Mouse (Mus musculus) naive thymus-derived CD4-positive, alpha-beta T cell, adult 2 months (primary cell): ENCODE results near the gene Cd38.
A peak's percentile ranks its signal among the peaks of the same experiment; 100 is the strongest.

Source experiments
- DNase-seq: peaks from one replicate; pipeline ENCODE4 v3.0.0-alpha.2; 2011; ENCODE audit warnings: low read depth

Cd38 gene

GRCm38 (mm10) chr5:43868253-43868652 lies at the start of gene Cd38:
TSS of gene Cd38 (plus strand) at chr5:43868553.
- no peak for DNase-seq

GRCm38 (mm10) chr5:43818695-43819094 lies 49.7 kb upstream of the Cd38 start, which contains the start of gene Bst1:
TSS of gene Bst1 (plus strand) at chr5:43818885.
- DNase-seq: no peak

- DNase-seq: no peak
Measured at GRCm38 (mm10) chr5:43820785-43821184, 47.6 kb upstream of the Cd38 start.

GRCm38 (mm10) chr5:43821538-43821937 lies 46.8 kb upstream of the Cd38 start, which contains the start of gene Fbxl5:
TSS of gene Fbxl5 (minus strand) at chr5:43821638.
- DNase-seq: no peak

- DNase-seq: no peak
Measured at GRCm38 (mm10) chr5:43822199-43822598, 46.2 kb upstream of the Cd38 start.

- DNase-seq: no peak
Measured at GRCm38 (mm10) chr5:43822824-43823223, 45.5 kb upstream of the Cd38 start.

GRCm38 (mm10) chr5:43824580-43824979 lies 43.8 kb upstream of the Cd38 start:
- DNase-seq: peak; percentile 44

GRCm38 (mm10) chr5:43826883-43827282 lies 41.5 kb upstream of the Cd38 start:
- no peak for DNase-seq

GRCm38 (mm10) chr5:43827366-43827765 lies 41.0 kb upstream of the Cd38 start:
- no peak for DNase-seq

GRCm38 (mm10) chr5:43836590-43836989 lies 31.8 kb upstream of the Cd38 start:
- DNase-seq: no peak

- DNase-seq: peak; percentile 69
Measured at GRCm38 (mm10) chr5:43837372-43837771, 31.0 kb upstream of the Cd38 start.

GRCm38 (mm10) chr5:43841144-43842010 lies 27.0 kb upstream of the Cd38 start:
- DNase-seq: peak; percentile 84

- no peak for DNase-seq
Measured at GRCm38 (mm10) chr5:43842011-43842285, 26.4 kb upstream of the Cd38 start.

- no peak for DNase-seq
Measured at GRCm38 (mm10) chr5:43842576-43843155, 25.7 kb upstream of the Cd38 start.

GRCm38 (mm10) chr5:43845083-43845482 lies 23.3 kb upstream of the Cd38 start:
- no peak for DNase-seq

- DNase-seq: no peak
Measured at GRCm38 (mm10) chr5:43845646-43846045, 22.7 kb upstream of the Cd38 start.

- DNase-seq: no peak
Measured at GRCm38 (mm10) chr5:43846227-43846626, 22.1 kb upstream of the Cd38 start.

GRCm38 (mm10) chr5:43847555-43847954 lies 20.8 kb upstream of the Cd38 start:
- DNase-seq: no peak

GRCm38 (mm10) chr5:43848275-43848674 lies 20.1 kb upstream of the Cd38 start:
- DNase-seq: no peak

GRCm38 (mm10) chr5:43853096-43853867 lies 15.1 kb upstream of the Cd38 start:
- no peak for DNase-seq

- no peak for DNase-seq
Measured at GRCm38 (mm10) chr5:43853868-43854488, 14.4 kb upstream of the Cd38 start.

GRCm38 (mm10) chr5:43855769-43856168 lies 12.6 kb upstream of the Cd38 start:
- no peak for DNase-seq
